Mouse (Mus musculus): ENCODE data around the gene Ddit4. TPM values are rescaled to one million over a fixed set of nuclear protein-coding genes. Genes with fewer than 3 reads are reported as not detected.

Gene Ddit4
- polyA plus RNA-seq, 1 experiment from 2014 or later, result 93.1 TPM

GRCm38 (mm10) chr10:59911561-59912198 lies 40.0 kb downstream of the Ddit4 start:
- H3K27ac ChIP-seq, result no peak overlapping the region; the same call in 1 of the 2 replicates
- H3K27me3 ChIP-seq, result no peaks in the 10 kb centered on the region
- peak overlapping the region; percentile 51 for H3K4me2 ChIP-seq
- WGBS, result 4% methylated on average over 25 of the region's 25 CpGs
- no peak for ATAC-seq (ENCODE audit: insufficient number of reproducible peaks, insufficient read depth, low FRiP score, low TSS enrichment, low read depth)
- H3K36me3 ChIP-seq, result no peaks in the 10 kb centered on the region
- H3K4me3 ChIP-seq, result peak overlapping the region; percentile 15
- no peaks in the 10 kb centered on the region for H3K9me3 ChIP-seq
- peak overlapping the region; percentile 56 for H3K9ac ChIP-seq
- peaks cover 64% of the 10 kb centered on the region for H3K4me1 ChIP-seq

DNA sequence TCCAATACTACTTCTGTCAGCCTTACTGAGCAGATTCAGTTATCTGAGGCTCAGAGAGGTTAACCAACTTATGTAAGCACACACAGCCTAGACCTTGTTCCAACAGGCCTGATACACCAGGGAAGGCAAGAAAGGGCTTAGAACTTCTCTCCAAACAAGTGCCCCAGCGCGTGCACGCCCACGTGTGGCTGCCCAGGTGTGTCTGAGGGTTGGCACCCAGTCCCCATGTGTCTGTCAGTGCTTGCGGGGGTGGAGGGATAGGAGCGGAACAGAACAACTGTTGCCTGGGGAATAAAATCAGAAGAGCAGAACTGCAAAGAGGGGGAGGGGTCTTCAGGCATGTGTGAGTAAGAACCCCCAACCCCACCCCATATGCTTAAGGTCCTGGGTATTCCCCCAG lies 40.5 kb downstream of the Ddit4 start:
- 19% methylated on average over 6 of the region's 6 CpGs for WGBS
- H3K4me3 ChIP-seq, result no peak overlapping the region
- H3K27ac ChIP-seq, result no peak overlapping the region

GRCm38 (mm10) chr10:59909357-59909847 lies 42.2 kb downstream of the Ddit4 start:
- peaks cover 53% of the 10 kb centered on the region for H3K4me1 ChIP-seq
- H3K4me2 ChIP-seq, result peak overlapping the region; percentile 44
- H3K4me3 ChIP-seq, result no peak overlapping the region
- no peak overlapping the region for H3K9ac ChIP-seq
- no peak for ATAC-seq (ENCODE audit: insufficient number of reproducible peaks, insufficient read depth, low FRiP score, low TSS enrichment, low read depth)
- no peaks in the 10 kb centered on the region for H3K9me3 ChIP-seq
- no peaks in the 10 kb centered on the region for H3K36me3 ChIP-seq
- no peaks in the 10 kb centered on the region for H3K27me3 ChIP-seq
- 4% methylated on average over 14 of the region's 14 CpGs for WGBS
- peak overlapping the region; percentile 83 for H3K27ac ChIP-seq

More for the DNA sequence above, 40.5 kb downstream of the Ddit4 start:
- Histone ChIP-seq H3K4me2 (peak overlapping the region; percentile 51), H3K9me3 (no peaks in the 10 kb centered on the region), H3K27me3 (no peaks in the 10 kb centered on the region), H3K36me3 (no peaks in the 10 kb centered on the region), H3K4me1 (peaks cover 58% of the 10 kb centered on the region), H3K9ac (peak overlapping the region; percentile 56; the same call in 1 of the 2 replicates)
- ATAC-seq (ENCODE audit: insufficient number of reproducible peaks, insufficient read depth, low FRiP score, low TSS enrichment, low read depth), result no peak

DNA sequence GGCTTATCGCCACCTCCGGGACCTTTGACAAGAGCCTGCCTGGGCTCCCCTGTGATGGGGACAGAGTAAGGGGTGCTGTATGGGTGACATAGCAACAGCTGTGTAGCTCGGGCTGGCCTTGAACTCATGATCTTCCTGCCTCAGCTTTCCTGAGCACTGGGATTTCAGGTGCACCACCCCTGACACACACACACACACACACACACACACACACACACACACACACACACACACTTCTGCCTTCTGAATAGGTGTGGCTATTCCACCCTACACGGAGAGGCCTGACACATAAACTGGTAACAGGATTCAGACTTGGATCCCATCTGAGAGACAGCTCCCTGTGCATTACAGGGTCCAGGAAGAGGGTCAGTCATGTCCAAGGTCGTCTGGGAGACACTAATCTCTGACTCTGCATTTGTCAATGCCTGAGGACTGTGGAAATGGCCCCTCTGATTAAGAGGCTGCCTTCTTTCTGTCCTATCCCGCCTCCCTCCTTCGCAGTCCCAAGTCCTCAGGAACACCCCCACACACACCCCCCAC lies 42.8 kb downstream of the Ddit4 start:
- peak overlapping the region; percentile 44 for H3K4me2 ChIP-seq

GRCm38 (mm10) chr10:59907695-59908299 lies 43.8 kb downstream of the Ddit4 start:
- Histone ChIP-seq H3K4me1 (peaks cover 57% of the 10 kb centered on the region), H3K36me3 (no peaks in the 10 kb centered on the region), H3K4me3 (no peak overlapping the region), H3K9me3 (no peaks in the 10 kb centered on the region), H3K9ac (no peak overlapping the region), H3K27me3 (no peaks in the 10 kb centered on the region), H3K4me2 (peak overlapping the region; percentile 14; the same call in 1 of the 2 replicates), H3K27ac (peak overlapping the region; percentile 83)
- WGBS, result 25% methylated on average over 7 of the region's 7 CpGs
- ATAC-seq (ENCODE audit: insufficient number of reproducible peaks, insufficient read depth, low FRiP score, low TSS enrichment, low read depth), result no peak

More for the DNA sequence above, 42.8 kb downstream of the Ddit4 start:
- H3K27me3 ChIP-seq, result no peaks in the 10 kb centered on the region
- ATAC-seq (ENCODE audit: insufficient number of reproducible peaks, insufficient read depth, low FRiP score, low TSS enrichment, low read depth), result no peak
- H3K36me3 ChIP-seq, result no peaks in the 10 kb centered on the region
- H3K27ac ChIP-seq, result peak overlapping the region; percentile 83
- no peak overlapping the region for H3K4me3 ChIP-seq
- 51% methylated on average over 7 of the region's 7 CpGs for WGBS
- H3K4me1 ChIP-seq, result peaks cover 53% of the 10 kb centered on the region
- H3K9me3 ChIP-seq, result no peaks in the 10 kb centered on the region
- no peak overlapping the region for H3K9ac ChIP-seq

- H3K36me3 ChIP-seq, result no peaks in the 10 kb centered on the region
- H3K4me3 ChIP-seq, result no peak overlapping the region
- H3K4me2 ChIP-seq, result no peak overlapping the region
- no peak overlapping the region for H3K9ac ChIP-seq
- ATAC-seq (ENCODE audit: insufficient number of reproducible peaks, insufficient read depth, low FRiP score, low TSS enrichment, low read depth), result no peak
- peak overlapping the region; percentile 83 for H3K27ac ChIP-seq
- H3K4me1 ChIP-seq, result peaks cover 58% of the 10 kb centered on the region
- no peaks in the 10 kb centered on the region for H3K27me3 ChIP-seq
- H3K9me3 ChIP-seq, result no peaks in the 10 kb centered on the region
- WGBS, result 51% methylated on average over 3 of the region's 3 CpGs
Measured at GRCm38 (mm10) chr10:59907080-59907609, 44.5 kb downstream of the Ddit4 start.

DNA sequence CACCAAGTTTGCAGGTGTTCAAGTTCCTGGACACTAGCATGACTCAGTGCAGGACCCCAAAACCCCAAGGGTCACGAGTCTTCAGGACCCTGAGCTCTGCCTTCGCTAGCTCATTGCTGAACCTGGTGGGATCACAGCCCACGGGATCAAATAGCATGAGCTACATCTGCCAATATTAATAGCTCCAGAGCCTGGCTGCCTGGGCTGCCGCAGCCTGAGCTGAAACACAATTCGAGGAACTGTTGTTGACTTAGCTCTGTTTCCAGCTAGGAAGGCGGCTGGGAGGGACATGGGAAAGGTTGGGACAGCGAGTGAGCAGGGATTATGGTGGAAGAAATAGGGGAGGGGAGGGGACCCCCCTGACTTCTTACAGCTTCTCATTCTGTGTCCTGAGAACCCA lies 48.5 kb downstream of the Ddit4 start:
- H3K4me2 ChIP-seq, result no peak overlapping the region
- H3K4me1 ChIP-seq, result peaks cover 65% of the 10 kb centered on the region
- H3K27ac ChIP-seq, result peak overlapping the region; percentile 66
- 31% methylated on average over 7 of the region's 7 CpGs for WGBS
- no peaks in the 10 kb centered on the region for H3K27me3 ChIP-seq
- H3K9me3 ChIP-seq, result no peaks in the 10 kb centered on the region
- no peak for ATAC-seq (ENCODE audit: insufficient number of reproducible peaks, insufficient read depth, low FRiP score, low TSS enrichment, low read depth)
- H3K9ac ChIP-seq, result peak overlapping the region; percentile 7; the same call in 1 of the 2 replicates
- H3K4me3 ChIP-seq, result no peak overlapping the region
- peaks cover 3% of the 10 kb centered on the region; the same call in 1 of the 2 replicates for H3K36me3 ChIP-seq

GRCm38 (mm10) chr10:59902606-59902990 lies 49.0 kb downstream of the Ddit4 start:
- Histone ChIP-seq H3K36me3 (peaks cover 8% of the 10 kb centered on the region), H3K27ac (peak overlapping the region; percentile 66), H3K9me3 (no peaks in the 10 kb centered on the region), H3K27me3 (no peaks in the 10 kb centered on the region), H3K4me1 (peaks cover 64% of the 10 kb centered on the region), H3K4me2 (no peak overlapping the region), H3K9ac (peak overlapping the region; percentile 7; the same call in 1 of the 2 replicates), H3K4me3 (no peak overlapping the region)
- WGBS, result 58% methylated on average over 8 of the region's 8 CpGs
- no peak for ATAC-seq (ENCODE audit: insufficient number of reproducible peaks, insufficient read depth, low FRiP score, low TSS enrichment, low read depth)

DNA sequence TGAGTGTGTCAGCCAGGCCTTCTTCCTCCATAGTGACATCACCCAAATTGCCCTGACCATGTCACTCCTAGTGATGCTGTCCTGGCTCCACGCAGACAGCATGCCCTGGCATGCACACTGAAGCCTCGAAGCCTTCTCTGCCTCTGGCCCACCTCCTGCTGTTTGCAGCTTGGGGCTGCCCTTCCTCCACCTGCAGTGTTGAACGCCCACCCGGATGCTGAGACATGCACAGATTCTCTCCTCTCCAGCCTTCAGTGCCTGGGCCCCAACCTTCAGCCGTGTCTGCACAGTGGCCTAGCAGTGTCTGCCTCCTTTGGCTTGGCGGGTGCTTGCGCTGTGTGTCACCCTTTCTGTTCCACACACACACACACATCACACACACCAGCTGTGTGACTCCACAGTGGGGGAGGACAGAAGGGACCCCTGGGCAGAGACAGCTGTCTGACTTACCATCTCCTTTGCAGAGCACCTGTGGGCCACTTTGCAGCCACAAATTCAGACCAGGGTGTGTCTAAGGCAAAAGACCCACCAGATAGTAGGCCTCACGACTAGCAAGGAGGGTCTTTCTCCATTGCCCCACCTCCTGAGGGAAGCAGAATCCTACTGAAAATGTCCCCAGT lies 49.5 kb downstream of the Ddit4 start:
- no peak overlapping the region for H3K4me2 ChIP-seq
- H3K4me1 ChIP-seq, result peaks cover 64% of the 10 kb centered on the region
- no peaks in the 10 kb centered on the region for H3K9me3 ChIP-seq
- H3K27me3 ChIP-seq, result no peaks in the 10 kb centered on the region
- ATAC-seq (ENCODE audit: insufficient number of reproducible peaks, insufficient read depth, low FRiP score, low TSS enrichment, low read depth), result no peak
- 60% methylated on average over 8 of the region's 8 CpGs for WGBS
- peak overlapping the region; percentile 0; the same call in 1 of the 2 replicates for H3K9ac ChIP-seq
- H3K4me3 ChIP-seq, result no peak overlapping the region
- H3K27ac ChIP-seq, result peak overlapping the region; percentile 66
- H3K36me3 ChIP-seq, result peaks cover 13% of the 10 kb centered on the region

GRCm38 (mm10) chr10:59901463-59901862 lies 50.2 kb downstream of the Ddit4 start:
- Histone ChIP-seq H3K27me3 (no peaks in the 10 kb centered on the region), H3K9me3 (no peaks in the 10 kb centered on the region), H3K27ac (0 out of 2 replicates have a peak overlapping the region, but pooled peaks have one; percentile 66), H3K9ac (no peak overlapping the region), H3K4me1 (peaks cover 69% of the 10 kb centered on the region), H3K36me3 (peaks cover 19% of the 10 kb centered on the region), H3K4me2 (no peak overlapping the region), H3K4me3 (no peak overlapping the region)
- no peak for ATAC-seq (ENCODE audit: insufficient number of reproducible peaks, insufficient read depth, low FRiP score, low TSS enrichment, low read depth)
- WGBS, result 74% methylated on average over 1 of the region's 1 CpGs

DNA sequence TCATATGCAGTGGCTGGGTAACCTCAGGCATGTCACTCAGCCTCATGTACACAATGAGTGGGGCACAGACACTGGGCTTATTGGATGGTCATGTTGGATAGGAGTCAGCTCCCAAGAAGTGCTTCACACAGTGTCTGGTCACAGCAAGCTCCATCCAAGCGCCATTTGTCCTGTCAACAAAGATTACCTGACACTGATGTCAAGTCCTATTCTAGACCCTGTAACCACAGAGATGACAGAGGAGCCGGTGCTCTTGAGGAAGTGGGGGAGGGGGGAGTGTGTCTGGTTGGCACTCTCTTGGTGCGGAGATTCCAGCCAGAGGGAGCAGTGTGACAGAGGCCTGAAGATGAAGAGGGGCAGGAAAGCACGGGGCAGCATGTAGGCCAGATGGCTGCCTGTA lies 50.7 kb downstream of the Ddit4 start:
- Histone ChIP-seq H3K4me1 (peaks cover 69% of the 10 kb centered on the region), H3K27ac (peak overlapping the region; percentile 99), H3K9me3 (no peaks in the 10 kb centered on the region), H3K4me2 (no peak overlapping the region), H3K4me3 (no peak overlapping the region), H3K9ac (no peak overlapping the region), H3K27me3 (no peaks in the 10 kb centered on the region), H3K36me3 (peaks cover 24% of the 10 kb centered on the region)
- ATAC-seq (ENCODE audit: insufficient number of reproducible peaks, insufficient read depth, low FRiP score, low TSS enrichment, low read depth), result no peak
- 47% methylated on average over 4 of the region's 4 CpGs for WGBS

Measured in embryonic facial prominence, embryonic 13.5 days (tissue).